Mouse (Mus musculus) MEL (cell line): ENCODE results near the gene Sat2.

Source experiments
- BHLHE40 ChIP-seq: IDR thresholded peaks from 2 replicates; pipeline ENCODE4 v1.6.1; 2012; ENCODE audit warnings: low read depth, mild to moderate bottlenecking, inconsistent platforms, low read length, improper control_type of control experiment, borderline replicate concordance
- CTCF ChIP-seq, 3 experiments: IDR thresholded peaks in 2 of 3; conservative IDR thresholded peaks in 1 of 3; 2 replicates each; pipeline ENCODE4 v1.5.1; 2011 to 2012; ENCODE audit warnings: low read length in 3 of 3, low read depth in 2 of 3, mild to moderate bottlenecking in 2 of 3, improper control_type of control experiment in 1 of 3, inconsistent platforms in 1 of 3, mixed read lengths in 1 of 3, moderate library complexity in 1 of 3; ENCODE audit not compliant: control insufficient read depth in 1 of 3, insufficient read depth in 1 of 3, poor library complexity in 1 of 3, severe bottlenecking in 1 of 3
- HCFC1 ChIP-seq: IDR thresholded peaks from 2 replicates; pipeline ENCODE4 v1.6.1; 2012; ENCODE audit warnings: low read depth, mild to moderate bottlenecking, inconsistent platforms, low read length, improper control_type of control experiment, moderate library complexity
- POLR2A ChIP-seq, 2 experiments: IDR thresholded peaks; 2 replicates each; pipeline ENCODE4 v1.6.1; 2011 to 2012; ENCODE audit warnings: low read length in 2 of 2, mild to moderate bottlenecking in 2 of 2, control low read depth in 1 of 2, improper control_type of control experiment in 1 of 2, low read depth in 1 of 2, moderate library complexity in 1 of 2; ENCODE audit not compliant: control insufficient read depth in 1 of 2, insufficient read depth in 1 of 2, poor library complexity in 1 of 2
- ZNF384 ChIP-seq: IDR thresholded peaks from 2 replicates; pipeline ENCODE4 v1.6.1; 2012; ENCODE audit warnings: low read depth, mild to moderate bottlenecking, inconsistent platforms, low read length, improper control_type of control experiment

- TF ChIP-seq HCFC1 = peak; percentile 49
- no peak for TF ChIP-seq ZNF384
- no peak; the same call in 1 of the 2 replicates for TF ChIP-seq BHLHE40
- no peak for TF ChIP-seq CTCF (IDR thresholded peaks at IDR 0.05 in 2 of 3, conservative IDR thresholded peaks at IDR 0.05 in 1 of 3; ENCODE audit: control insufficient read depth in 1 of 3, insufficient read depth in 1 of 3, low read depth in 2 of 3, low read length in 3 of 3, poor library complexity in 1 of 3, severe bottlenecking in 1 of 3)
- TF ChIP-seq POLR2A (IDR thresholded peaks at IDR 0.05; ENCODE audit: control insufficient read depth in 1 of 2, insufficient read depth in 1 of 2, low read depth in 1 of 2, low read length in 2 of 2, poor library complexity in 1 of 2) = peak; percentile 60 to 96
Observed at GRCm38 (mm10) chr11:69665961-69666664, 44.3 kb downstream of the Sat2 start, which contains the start of gene Cd68.
